Mouse (Mus musculus) heart, postnatal 4 days (tissue): Measurements from ENCODE around the gene Tmsb15l. TPM values are rescaled to one million over a fixed set of nuclear protein-coding genes. Genes with fewer than 3 reads are reported as not detected.

Source experiments
- total RNA-seq, 2 experiments: library from RNA; stranded (reverse); gene quantifications; 2 replicates each; pipeline ENCODE4 v1.2.3; 2021

Tmsb15l gene
- total RNA-seq, 2 experiments from 2014 or later = 0.36 TPM; not detected in 1

Other genes with a start within 250 kb of the Tmsb15l start
- gene Morf4l2, start 233.2 kb downstream of the Tmsb15l start, total RNA-seq = 100 to 1,000 TPM; 223 to 227 TPM
- not detected for gene Glra4, start 196.7 kb downstream of the Tmsb15l start, total RNA-seq
- 1 to 10 TPM; 2.0 to 4.8 TPM for gene Plp1, start 154.2 kb downstream of the Tmsb15l start, total RNA-seq
- under 1 TPM; 0.09 to 0.31 TPM for gene Rab9b, start 108.1 kb downstream of the Tmsb15l start, total RNA-seq
- gene H2bfm, start 49.5 kb downstream of the Tmsb15l start, total RNA-seq = not detected
- 1 to 10 TPM; 5.3 to 9.7 TPM for gene Tmsb15b2, start 1.4 kb downstream of the Tmsb15l start, total RNA-seq
- gene Tmsb15b1, start within 50 bp of the Tmsb15l start, total RNA-seq = 1 to 10 TPM; 1.2 to 3.3 TPM
- gene Zcchc18, start 16.3 kb upstream of the Tmsb15l start, total RNA-seq = under 1 TPM; 0.17 to 0.25 TPM
- 1 to 10 TPM; 6.6 to 7.9 TPM for gene Slc25a53, start 61.4 kb upstream of the Tmsb15l start, total RNA-seq
- gene Fam199x, start 72.7 kb upstream of the Tmsb15l start, total RNA-seq = 1 to 10 TPM; 5.1 to 6.3 TPM
- gene Esx1, start 145.2 kb upstream of the Tmsb15l start, total RNA-seq = not detected